Mouse (Mus musculus) ES-E14 (cell line): ENCODE measurements around the gene Pou2af1. TPM values are rescaled to one million over a fixed set of nuclear protein-coding genes. Genes with fewer than 3 reads are reported as not detected.

Experiments
- DNase-seq: peaks from one replicate; pipeline ENCODE4 v3.0.0-alpha.2; 2013; ENCODE audit warnings: low read depth, low spot score
- H3K27ac ChIP-seq: 2 replicates; pipeline ENCODE4 v1.5.1; 2012; ENCODE audit warnings: low read depth, mild to moderate bottlenecking, low read length, moderate library complexity, mixed read lengths; ENCODE audit not compliant: poor library complexity, insufficient read depth, severe bottlenecking
- H3K36me3 ChIP-seq: 2 replicates; pipeline ENCODE4 v1.6.1; 2012; ENCODE audit warnings: mild to moderate bottlenecking, low read length, moderate library complexity, mixed read lengths; ENCODE audit not compliant: control insufficient read depth, poor library complexity, insufficient read depth, severe bottlenecking
- H3K4me1 ChIP-seq, 2 experiments: fragments of 150-350 bp in 1 of 2; sonication (generic) in 1 of 2; 2 replicates each; pipeline ENCODE4 v1.6.1; 2012; ENCODE audit warnings: low read length in 2 of 2, mild to moderate bottlenecking in 1 of 2, mixed read lengths in 1 of 2; ENCODE audit not compliant: control insufficient read depth in 2 of 2, insufficient read depth in 2 of 2, poor library complexity in 1 of 2
- H3K4me3 ChIP-seq, 2 experiments: fragments of 150-350 bp in 1 of 2; sonication (generic) in 1 of 2; 2 replicates each; pipeline ENCODE4 v1.5.1; 2012; ENCODE audit warnings: low read length in 2 of 2, low read depth in 1 of 2, mild to moderate bottlenecking in 1 of 2, mixed read lengths in 1 of 2; ENCODE audit not compliant: insufficient read depth in 1 of 2, poor library complexity in 1 of 2, severe bottlenecking in 1 of 2
- H3K9ac ChIP-seq: 2 replicates; pipeline ENCODE4 v1.6.1; 2012; ENCODE audit warnings: low read depth, mild to moderate bottlenecking, low read length, mixed read lengths; ENCODE audit not compliant: poor library complexity, insufficient read depth, severe bottlenecking
- H3K9me3 ChIP-seq: fragments of 150-350 bp; sonication (generic); 2 replicates; pipeline ENCODE4 v1.6.1; 2012; ENCODE audit warnings: low read depth, mild to moderate bottlenecking, low read length; ENCODE audit not compliant: control insufficient read depth, insufficient read depth
- CHD2 ChIP-seq: IDR thresholded peaks from 2 replicates; pipeline ENCODE4 v1.6.1; 2014; ENCODE audit warnings: mild to moderate bottlenecking, low read depth, low read length, inconsistent platforms
- HCFC1 ChIP-seq: IDR thresholded peaks from 2 replicates; pipeline ENCODE4 v1.6.1; 2012; ENCODE audit warnings: low read length, inconsistent platforms, borderline replicate concordance; ENCODE audit not compliant: insufficient read depth
- MAFK ChIP-seq: IDR thresholded peaks from 2 replicates; pipeline ENCODE4 v1.6.1; 2014; ENCODE audit warnings: mild to moderate bottlenecking, low read depth, low read length, inconsistent platforms; ENCODE audit not compliant: insufficient read depth
- ZC3H11A ChIP-seq: IDR thresholded peaks from 2 replicates; pipeline ENCODE4 v1.6.1; 2012; ENCODE audit warnings: low read depth, mild to moderate bottlenecking, inconsistent platforms, low read length, borderline replicate concordance
- ZNF384 ChIP-seq: IDR thresholded peaks from 2 replicates; pipeline ENCODE4 v1.6.1; 2012; ENCODE audit warnings: low read depth, low read length, inconsistent platforms
- in situ Hi-C, 2 experiments: fragments of 600-800 bp; cut with MboI; formaldehyde crosslinking; loops; one replicate each; pipeline ENCODE4 v1.15.1; 2025; ENCODE audit warnings: low sequenced_read_pairs in 2 of 2, inconsistent platforms in 1 of 2; ENCODE audit not compliant: unreplicated experiment in 2 of 2
- total RNA-seq: library from RNA; depleted of rRNA; stranded (reverse); fragments of 300-350 nt; gene quantifications from 2 replicates; pipeline ENCODE4 v1.2.3, GENCODE M21; 2012

The Pou2af1 gene
- total RNA-seq, 1 experiment, result 0.49 TPM

GRCm38 (mm10) chr9:51175722-51176121, 37.8 kb upstream of the Pou2af1 start:
- Histone ChIP-seq H3K4me1 (no peaks in the 10 kb centered on the region), H3K9me3 (no peaks in the 10 kb centered on the region), H3K36me3 (no peaks in the 10 kb centered on the region), H3K9ac (no peak overlapping the region), H3K4me3 (no peak overlapping the region), H3K27ac (no peak overlapping the region)
- in situ Hi-C loops, result loop anchor here in 1 of 2 experiments (10.0 kb wide), 1 partner anchor 119 kb away; no protein-coding TSS in a partner anchor
- no peak for DNase-seq
- no peak for TF ChIP-seq ZNF384
- TF ChIP-seq ZC3H11A, result no peak
- no peak for TF ChIP-seq CHD2

- H3K9me3 ChIP-seq, result no peaks in the 10 kb centered on the region
- TF ChIP-seq HCFC1, result no peak
- TF ChIP-seq ZC3H11A, result no peak
- TF ChIP-seq MAFK, result no peak
- no peak for TF ChIP-seq ZNF384
- no peak for TF ChIP-seq CHD2
- no peak overlapping the region for H3K9ac ChIP-seq
- no peak overlapping the region for H3K4me3 ChIP-seq
- in situ Hi-C loops, result loop anchor here in 1 of 2 experiments (10.0 kb wide), 1 partner anchor 117 kb away; no protein-coding TSS in a partner anchor
- H3K4me1 ChIP-seq, result no peaks in the 10 kb centered on the region
- H3K36me3 ChIP-seq, result no peaks in the 10 kb centered on the region
- DNase-seq, result no peak
- H3K27ac ChIP-seq, result no peak overlapping the region
Observed at GRCm38 (mm10) chr9:51178297-51178696, 35.2 kb upstream of the Pou2af1 start.

- H3K4me1 ChIP-seq, result no peaks in the 10 kb centered on the region
- no peak overlapping the region for H3K4me3 ChIP-seq
- in situ Hi-C loops, result no loop called here
- H3K9me3 ChIP-seq, result no peaks in the 10 kb centered on the region
- DNase-seq, result no peak
- H3K27ac ChIP-seq, result no peak overlapping the region
- H3K9ac ChIP-seq, result no peak overlapping the region
- no peaks in the 10 kb centered on the region for H3K36me3 ChIP-seq
- TF ChIP-seq CHD2 (no peak), ZNF384 (no peak), ZC3H11A (no peak), HCFC1 (no peak), MAFK (no peak)
Observed at GRCm38 (mm10) chr9:51180621-51181020, 32.9 kb upstream of the Pou2af1 start.

- H3K9me3 ChIP-seq, result no peaks in the 10 kb centered on the region
- no peak overlapping the region for H3K4me3 ChIP-seq
- TF ChIP-seq HCFC1, result no peak
- TF ChIP-seq ZNF384, result no peak
- TF ChIP-seq MAFK, result no peak
- no peak for TF ChIP-seq ZC3H11A
- no peak for TF ChIP-seq CHD2
- no peaks in the 10 kb centered on the region for H3K4me1 ChIP-seq
- H3K9ac ChIP-seq, result no peak overlapping the region
- H3K36me3 ChIP-seq, result no peaks in the 10 kb centered on the region
- no peak overlapping the region for H3K27ac ChIP-seq
- in situ Hi-C loops, result no loop called here
- DNase-seq, result no peak
Observed at GRCm38 (mm10) chr9:51182716-51183710, 30.5 kb upstream of the Pou2af1 start.
